Mouse (Mus musculus) right cerebral cortex, adult 18-20 months (tissue): ENCODE data around the gene Hmgxb4.

Experiments
- DNase-seq: peaks from one replicate; pipeline ENCODE4 v3.0.0; 2022; ENCODE audit warnings: mixed read lengths

Hmgxb4 gene

DNA sequence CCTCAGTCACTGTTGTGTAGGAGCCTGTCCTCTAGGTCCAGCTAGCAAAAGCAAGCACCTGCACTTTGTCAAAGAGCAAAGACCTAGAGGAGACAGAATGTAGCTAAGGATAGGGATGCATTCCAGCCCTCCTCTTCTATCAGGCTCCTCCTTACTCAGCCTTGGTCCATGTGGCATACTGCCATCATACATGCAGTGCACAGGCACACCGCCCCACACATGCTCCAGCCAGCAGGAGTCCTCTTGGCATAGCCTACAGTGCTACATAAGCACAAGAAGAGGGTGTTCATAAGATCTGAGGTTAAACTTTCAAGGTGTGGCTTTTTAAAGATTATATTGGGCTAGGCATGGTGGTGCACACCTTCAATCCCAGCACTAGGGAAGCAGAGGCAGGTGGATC lies 81.7 kb downstream of the Hmgxb4 start:
- no peak for DNase-seq

- no peak for DNase-seq
These were observed 85.1 kb downstream of the Hmgxb4 start for GRCm38 (mm10) chr8:75078215-75078614.

GRCm38 (mm10) chr8:75078851-75079250 lies 85.7 kb downstream of the Hmgxb4 start:
- DNase-seq, result no peak
